Mouse (Mus musculus) forebrain, postnatal 0 days (tissue): ENCODE results near the gene Poglut1. TPM values are rescaled to one million over a fixed set of nuclear protein-coding genes. Genes with fewer than 3 reads are reported as not detected.
"Not testable (repeated sequence)": the region's sequence is repeated elsewhere in the genome, so short reads cannot be mapped to it uniquely, and the experiment has no call there.

Source experiments
- ATAC-seq: fragments of 200-750 bp; cut with Nextera tagmentation; 2 replicates; pipeline ENCODE4 v1.8.0; 2017; ENCODE audit warnings: mild to moderate bottlenecking, moderate library complexity
- DNase-seq: peaks from one replicate; pipeline ENCODE4 v3.0.0-alpha.2; 2015
- H3K27ac ChIP-seq: fragments of 300-500 bp; sonication (generic); 2 replicates; pipeline ENCODE4 v1.5.1; 2014; ENCODE audit warnings: low read depth, mild to moderate bottlenecking, antibody characterized with exemption, low read length, moderate library complexity, mixed read lengths
- H3K27me3 ChIP-seq: fragments of 300-500 bp; sonication (generic); 2 replicates; pipeline ENCODE4 v1.6.1; 2014; ENCODE audit warnings: mild to moderate bottlenecking, low read length, mixed read lengths; ENCODE audit not compliant: insufficient read depth
- H3K36me3 ChIP-seq: fragments of 300-500 bp; sonication (generic); 2 replicates; pipeline ENCODE4 v1.6.1; 2014; ENCODE audit warnings: mild to moderate bottlenecking, moderate library complexity; ENCODE audit not compliant: insufficient read depth
- H3K4me1 ChIP-seq: fragments of 300-500 bp; sonication (generic); 2 replicates; pipeline ENCODE4 v1.6.1; 2014; ENCODE audit warnings: antibody characterized with exemption; ENCODE audit not compliant: insufficient read depth
- H3K4me2 ChIP-seq: fragments of 300-500 bp; sonication (generic); 2 replicates; pipeline ENCODE4 v1.6.1; 2014; ENCODE audit warnings: low read depth, mild to moderate bottlenecking, moderate library complexity
- H3K4me3 ChIP-seq: fragments of 300-500 bp; sonication (generic); 2 replicates; pipeline ENCODE4 v1.5.1; 2014; ENCODE audit warnings: low read depth, low read length, mixed read lengths
- H3K9ac ChIP-seq: fragments of 300-500 bp; sonication (generic); 2 replicates; pipeline ENCODE4 v1.6.1; 2014; ENCODE audit warnings: mild to moderate bottlenecking
- H3K9me3 ChIP-seq: fragments of 300-500 bp; sonication (generic); 2 replicates; pipeline ENCODE4 v1.6.1; 2016; ENCODE audit warnings: low read length
- CTCF ChIP-seq: sonication (generic); IDR thresholded peaks from 2 replicates; pipeline ENCODE4 v1.5.1; 2016; ENCODE audit warnings: antibody characterized with exemption, control low read depth, low read depth
- WGBS: fragments of 180-500 bp; shearing (Covaris S2); extraction: QIAGEN DNeasy Blood & Tissue Kit; methylation state at CpG from one replicate; pipeline ENCODE4 v1.1.7; 2014; 5-methylcytosine and 5-hydroxymethylcytosine counted together
- polyA plus RNA-seq: library from polyadenylated mRNA; unstranded; fragments of >200 nt; fragmentation: Nextera tagmentation; extraction: Ambion mirVana; gene quantifications from 2 replicates; pipeline ENCODE4 v1.2.1, GENCODE M21; 2015
- total RNA-seq: library from RNA; depleted of rRNA; stranded (reverse); fragments of >200 nt; gene quantifications from 2 replicates; pipeline ENCODE4 v1.2.3, GENCODE M21; 2014

Poglut1 gene
- total and polyA plus RNA-seq, 2 experiments from 2014 or later, result 36.5 to 47.5 TPM

DNA sequence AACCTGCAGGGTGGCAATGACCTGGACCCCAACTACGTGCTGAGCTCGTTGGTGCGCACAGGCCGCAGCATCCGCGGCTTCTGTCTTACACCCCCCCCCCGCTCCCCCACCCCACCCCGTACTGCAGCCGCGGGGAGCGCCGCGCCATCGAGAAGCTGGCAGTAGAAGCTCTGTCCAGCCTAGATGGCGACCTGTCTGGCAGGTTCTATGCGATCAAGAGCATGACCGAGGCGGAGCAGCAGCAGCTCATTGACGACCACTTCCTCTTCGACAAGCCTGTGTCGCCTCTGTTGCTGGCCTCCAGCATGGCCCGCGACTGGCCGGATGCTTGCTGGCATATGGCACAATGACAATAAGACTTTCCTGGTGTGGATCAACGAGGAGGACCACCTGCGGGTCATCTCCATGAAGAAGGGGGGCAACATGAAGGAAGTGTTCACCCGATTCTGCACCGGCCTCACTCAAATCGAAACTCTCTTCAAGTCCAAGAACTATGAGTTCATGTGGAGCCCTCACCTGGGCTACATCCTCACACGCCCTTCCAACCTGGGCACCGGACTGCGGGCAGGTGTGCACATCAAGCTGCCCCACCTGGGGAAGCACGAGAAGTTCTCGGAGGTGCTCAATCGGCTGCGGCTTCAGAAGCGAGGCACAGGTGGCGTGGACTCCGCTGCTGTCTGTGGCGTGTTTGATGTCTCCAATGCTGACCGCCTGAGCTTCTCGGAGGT is 66.3 kb downstream of the Poglut1 start:
- 47% methylated on average over 41 of the region's 42 CpGs for whole genome bisulfite sequencing
- Histone ChIP-seq H3K4me2 (peak overlapping the region; percentile 52), H3K4me3 (peak overlapping the region; percentile 35), H3K9me3 (no peaks in the 10 kb centered on the region), H3K27ac (no peak overlapping the region), H3K9ac (no peak overlapping the region), H3K36me3 (no peaks in the 10 kb centered on the region), H3K4me1 (no peaks in the 10 kb centered on the region), H3K27me3 (no peaks in the 10 kb centered on the region)
- TF ChIP-seq CTCF, result no peak
- DNase-seq, result no peak
- ATAC-seq, result peak; percentile 34

DNA sequence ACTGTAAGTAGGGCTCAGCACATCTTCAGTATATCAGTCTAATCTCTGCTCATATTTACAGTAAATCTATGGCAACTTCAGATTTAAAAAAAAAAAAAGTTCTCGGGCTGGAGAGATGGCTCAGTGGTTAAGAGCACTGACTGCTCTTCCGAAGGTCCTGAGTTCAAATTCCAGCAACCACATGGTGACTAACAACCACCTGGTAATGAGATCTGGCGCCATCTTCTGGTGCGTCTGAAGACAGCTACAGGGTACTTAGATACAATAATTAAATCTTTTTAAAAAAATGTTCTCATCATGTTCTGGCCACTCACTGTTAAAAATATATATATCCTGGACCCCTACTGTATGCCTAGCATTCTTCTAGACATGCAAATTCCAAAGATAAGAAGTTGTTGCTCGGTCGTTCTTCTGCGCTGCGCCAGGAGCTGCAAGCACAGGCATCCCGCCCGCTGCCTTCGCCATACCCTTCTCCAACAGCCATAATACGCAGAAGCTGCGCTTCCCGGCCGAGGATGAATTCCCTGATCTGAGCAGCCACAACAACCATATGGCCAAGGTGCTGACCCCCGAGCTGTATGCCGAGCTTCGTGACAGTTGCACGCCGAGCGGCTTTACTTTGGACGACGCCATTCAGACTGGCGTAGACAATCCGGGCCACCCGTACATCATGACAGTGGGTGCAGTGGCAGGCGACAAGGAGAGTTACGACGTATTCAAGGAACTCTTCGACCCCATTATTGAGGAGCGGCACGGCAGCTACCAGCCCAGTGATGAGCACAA is 67.1 kb downstream of the Poglut1 start:
- WGBS, result 27% methylated on average over 32 of the region's 32 CpGs
- Histone ChIP-seq H3K4me1 (no peaks in the 10 kb centered on the region), H3K9ac (peak overlapping the region; percentile 28; the same call in 1 of the 2 replicates), H3K27ac (no peak overlapping the region), H3K4me3 (peak overlapping the region; percentile 35), H3K9me3 (no peaks in the 10 kb centered on the region), H3K27me3 (no peaks in the 10 kb centered on the region), H3K4me2 (peak overlapping the region; percentile 52), H3K36me3 (no peaks in the 10 kb centered on the region)
- ATAC-seq (peak; percentile 60), DNase-seq (peak; percentile 50)
- peak; percentile 52 for TF ChIP-seq CTCF

DNA sequence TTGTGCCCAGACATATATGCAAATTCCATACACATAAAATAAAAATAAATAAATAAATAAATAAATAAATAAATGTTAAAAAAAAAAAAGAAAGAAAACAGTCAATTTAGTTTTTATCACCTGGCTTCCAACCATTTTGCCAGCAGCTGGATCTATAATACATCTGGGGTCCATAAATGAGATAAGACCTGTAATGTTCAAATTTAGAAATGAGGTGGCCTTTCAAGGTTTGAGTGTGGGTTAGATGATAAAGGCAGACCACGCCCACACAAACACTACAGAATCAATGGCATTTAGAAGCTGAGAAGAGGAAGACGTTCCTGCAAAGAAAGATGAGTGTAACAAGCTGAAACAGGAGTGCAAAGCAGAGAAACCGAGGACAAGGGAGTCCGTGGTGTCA is 68.7 kb downstream of the Poglut1 start:
- TF ChIP-seq CTCF, result no peak
- no peaks in the 10 kb centered on the region for H3K27me3 ChIP-seq
- H3K27ac ChIP-seq, result no peak overlapping the region
- DNase-seq (no peak), ATAC-seq (no peak)
- H3K9me3 ChIP-seq, result no peaks in the 10 kb centered on the region
- H3K4me2 ChIP-seq, result no peak overlapping the region
- H3K9ac ChIP-seq, result no peak overlapping the region
- no peaks in the 10 kb centered on the region for H3K4me1 ChIP-seq
- no peak overlapping the region for H3K4me3 ChIP-seq
- 84% methylated on average over 4 of the region's 4 CpGs for WGBS
- H3K36me3 ChIP-seq, result no peaks in the 10 kb centered on the region

DNA sequence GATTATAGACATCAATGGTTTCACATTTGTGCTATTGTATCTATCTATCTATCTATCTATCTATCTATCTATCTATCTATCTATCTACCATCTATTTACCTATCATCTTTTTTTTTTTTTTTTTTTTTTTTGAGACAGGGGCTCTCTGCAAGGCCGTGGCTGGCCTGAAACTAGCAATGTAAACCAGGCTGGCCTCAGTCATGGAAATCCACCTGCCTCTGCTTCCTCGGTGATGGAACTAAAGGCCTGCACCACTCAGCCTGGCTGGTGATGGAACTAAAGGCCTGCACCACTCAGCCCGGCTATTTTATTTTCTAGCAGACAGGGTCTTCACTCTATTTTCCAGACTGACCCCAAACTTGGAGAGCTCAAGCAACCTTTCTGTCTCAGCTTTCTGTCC is 71.8 kb downstream of the Poglut1 start:
- TF ChIP-seq CTCF, result no peak
- WGBS, result 94% methylated on average over 3 of the region's 3 CpGs
- DNase-seq, result no peak

DNA sequence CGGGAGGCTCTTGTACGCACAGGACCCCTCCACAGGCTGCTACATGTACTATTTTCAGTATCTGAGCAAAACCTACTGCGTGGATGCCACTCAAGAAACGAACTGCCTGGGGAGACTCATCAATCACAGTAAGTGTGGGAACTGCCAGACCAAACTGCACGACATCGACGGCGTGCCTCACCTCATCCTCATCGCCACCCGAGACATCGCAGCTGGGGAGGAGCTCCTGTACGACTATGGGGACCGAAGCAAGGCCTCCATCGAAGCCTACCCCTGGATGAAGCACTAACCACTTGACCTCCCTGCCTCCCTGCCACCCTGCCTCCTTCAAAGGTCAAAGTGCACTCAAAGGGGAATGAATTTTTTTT is 72.8 kb downstream of the Poglut1 start:
- not testable (repeated sequence) for H3K27me3 ChIP-seq, ATAC-seq, H3K27ac ChIP-seq, H3K9me3 ChIP-seq, DNase-seq, H3K36me3 ChIP-seq, H3K4me1 ChIP-seq
- Histone ChIP-seq H3K4me3 (peak overlapping the region; percentile 30), H3K9ac (0 out of 2 replicates have a peak overlapping the region, but pooled peaks have one; percentile 51), H3K4me2 (peak overlapping the region; percentile 61)
- WGBS, result 61% methylated on average over 14 of the region's 14 CpGs

More for the DNA sequence above, 71.8 kb downstream of the Poglut1 start:
- Histone ChIP-seq H3K27ac (no peak overlapping the region), H3K9me3 (no peaks in the 10 kb centered on the region), H3K4me2 (no peak overlapping the region), H3K36me3 (no peaks in the 10 kb centered on the region), H3K4me1 (no peaks in the 10 kb centered on the region), H3K4me3 (no peak overlapping the region), H3K27me3 (no peaks in the 10 kb centered on the region), H3K9ac (no peak overlapping the region)
- ATAC-seq, result no peak

DNA sequence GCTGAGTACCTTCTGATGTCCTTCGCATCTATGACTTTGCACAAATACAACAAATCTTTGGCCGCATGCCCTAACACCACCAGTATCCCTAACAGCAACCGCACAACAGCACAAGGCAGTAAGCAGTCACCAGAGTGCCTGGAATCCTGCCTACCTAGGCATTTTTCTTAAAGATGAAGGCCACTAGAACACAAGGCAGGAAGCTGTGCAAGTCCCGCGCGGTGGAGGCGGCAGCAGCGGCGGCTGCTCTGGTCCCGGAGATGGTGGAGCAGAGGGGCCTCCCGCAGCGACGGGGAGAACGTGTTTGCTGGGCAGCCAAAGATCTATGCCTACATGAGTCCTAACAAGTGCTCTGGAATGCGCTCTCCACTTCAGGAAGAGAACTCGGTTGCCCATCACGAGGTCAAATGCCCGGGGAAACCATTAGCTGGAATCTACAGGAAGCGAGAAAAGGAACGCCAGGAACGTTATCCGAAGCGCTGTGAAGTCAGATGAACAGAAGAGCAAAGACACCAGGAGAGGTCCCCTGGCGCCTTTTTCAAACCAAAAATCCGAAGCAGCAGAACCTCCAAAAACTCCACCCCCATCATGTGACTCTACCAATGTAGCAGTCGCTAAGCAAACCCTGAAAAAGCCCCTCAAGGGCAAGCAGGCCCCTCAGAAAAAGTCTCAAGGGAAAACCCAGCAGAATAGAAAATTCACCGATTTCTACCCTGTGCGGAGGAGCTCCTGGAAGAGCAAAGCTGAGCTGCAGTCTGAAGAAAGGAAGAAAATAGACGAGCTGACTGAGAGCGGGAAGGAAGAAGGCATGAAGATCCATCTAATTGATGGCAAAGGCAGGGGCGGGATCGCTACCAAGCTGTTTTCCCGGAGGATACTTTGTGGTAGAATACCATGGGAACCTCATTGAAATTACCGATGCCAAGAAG is 73.5 kb downstream of the Poglut1 start:
- Histone ChIP-seq H3K4me1 (no peaks in the 10 kb centered on the region), H3K36me3 (no peaks in the 10 kb centered on the region), H3K4me3 (peak overlapping the region; percentile 30), H3K27me3 (no peaks in the 10 kb centered on the region), H3K9ac (peak overlapping the region; percentile 51), H3K9me3 (no peaks in the 10 kb centered on the region), H3K27ac (no peak overlapping the region), H3K4me2 (peak overlapping the region; percentile 61)
- DNase-seq (peak; percentile 53), ATAC-seq (peak; percentile 78)
- 10% methylated on average over 34 of the region's 34 CpGs for WGBS
- no peak for TF ChIP-seq CTCF
